In genomic region chr6:91302337-91302736, GRCm38 (mm10) we compare ENCODE assay signal across 9 mouse cellular contexts.
DNase-seq lines count a peak whose midpoint lies in the region; ATAC-seq and TF ChIP-seq lines count a peak whose summit lies in the region.
"Had no signal": no experiment of that assay in that cellular context is flagged by ENCODE, and none has a peak within 500 bp of the region (broad histone marks: within the 10 kb centered on the region; RNA-seq: fewer than 3 reads in every experiment).

No protein-coding gene starts in this region.

- WGBS in forebrain, embryonic 10.5 days: 86% methylated on average over 3 of the region's 3 CpGs
- WGBS in forebrain, embryonic 15.5 days: 30% methylated on average over 3 of the region's 3 CpGs
- WGBS in hindbrain, postnatal 0 days: 41% methylated on average over 3 of the region's 3 CpGs
- 72% methylated on average over 3 of the region's 3 CpGs for WGBS in neural tube, embryonic 11.5 days

- no peak overlapping the region; the same call in 1 of the 2 replicates for H3K4me2 ChIP-seq in forebrain, embryonic 15.5 days (replicated peaks)
- no peak overlapping the region for H3K4me2 ChIP-seq in hindbrain, postnatal 0 days (ENCODE audit: low read depth, low read length)
- no peak overlapping the region for H3K4me2 ChIP-seq in neural tube, embryonic 11.5 days (ENCODE audit: low read depth)
- H3K4me2 ChIP-seq: heart, embryonic 15.5 days; limb, embryonic 13.5 days had no signal

- no peaks in the 10 kb centered on the region for H3K9me3 ChIP-seq in forebrain, embryonic 10.5 days
- H3K9me3 ChIP-seq in forebrain, embryonic 15.5 days: no peaks in the 10 kb centered on the region
- no peaks in the 10 kb centered on the region for H3K9me3 ChIP-seq in hindbrain, postnatal 0 days (ENCODE audit: low read length)
- no peaks in the 10 kb centered on the region for H3K9me3 ChIP-seq in neural tube, embryonic 11.5 days (ENCODE audit: control insufficient read depth, low read length)
- H3K9me3 ChIP-seq: heart, embryonic 15.5 days; limb, embryonic 13.5 days had no signal

- no peak for TF ChIP-seq CTCF in hindbrain, postnatal 0 days (IDR thresholded peaks at IDR 0.05; ENCODE audit: low read depth)

- DNase-seq in forebrain, embryonic 10.5 days (ENCODE audit: extremely low spot score, low spot score): no peak
- no peak for DNase-seq in hindbrain, postnatal 0 days (ENCODE audit: low spot score)
- no peak for DNase-seq in neural tube, embryonic 11.5 days (ENCODE audit: low spot score)
- DNase-seq in frontal cortex, postnatal 25 days (ENCODE audit: low spot score in 2 of 2): no peak
- no peak for DNase-seq in yolk sac, embryonic 10.5 days (ENCODE audit: low spot score)
- DNase-seq in right cerebral cortex, postnatal 14 days: no peak

- peaks cover 45% of the 10 kb centered on the region for H3K4me1 ChIP-seq in forebrain, embryonic 10.5 days
- H3K4me1 ChIP-seq in forebrain, embryonic 15.5 days: peaks cover 36% of the 10 kb centered on the region
- peaks cover 15% of the 10 kb centered on the region for H3K4me1 ChIP-seq in hindbrain, postnatal 0 days (ENCODE audit: insufficient read depth, low read length)
- peaks cover 40% of the 10 kb centered on the region for H3K4me1 ChIP-seq in neural tube, embryonic 11.5 days (ENCODE audit: control insufficient read depth, insufficient read depth, low read length)
- H3K4me1 ChIP-seq: limb, embryonic 13.5 days had no signal

- no peak overlapping the region for H3K9ac ChIP-seq in forebrain, embryonic 15.5 days (replicated peaks)
- H3K9ac ChIP-seq in hindbrain, postnatal 0 days (replicated peaks; ENCODE audit: low read length): no peak overlapping the region
- H3K9ac ChIP-seq in neural tube, embryonic 11.5 days (ENCODE audit: low read length): no peak overlapping the region
- H3K9ac ChIP-seq: heart, embryonic 15.5 days; limb, embryonic 13.5 days had no signal

- peak overlapping the region; percentile 87 for H3K27ac ChIP-seq in forebrain, embryonic 10.5 days
- peak overlapping the region; percentile 92 for H3K27ac ChIP-seq in forebrain, embryonic 15.5 days (replicated peaks)
- peak overlapping the region; percentile 82 for H3K27ac ChIP-seq in hindbrain, postnatal 0 days
- H3K27ac ChIP-seq in neural tube, embryonic 11.5 days (ENCODE audit: low read depth, low read length): peak overlapping the region; percentile 90
- H3K27ac ChIP-seq: heart, embryonic 15.5 days had no signal

- H3K4me3 ChIP-seq in forebrain, embryonic 10.5 days: no peak overlapping the region
- H3K4me3 ChIP-seq in forebrain, embryonic 15.5 days: no peak overlapping the region
- H3K4me3 ChIP-seq in hindbrain, postnatal 0 days (ENCODE audit: low read length): no peak overlapping the region
- no peak overlapping the region for H3K4me3 ChIP-seq in neural tube, embryonic 11.5 days (ENCODE audit: low read depth, low read length)
- H3K4me3 ChIP-seq: heart, embryonic 15.5 days; limb, embryonic 13.5 days had no signal

- H3K36me3 ChIP-seq in forebrain, embryonic 10.5 days (replicated peaks): no peaks in the 10 kb centered on the region
- H3K36me3 ChIP-seq in forebrain, embryonic 15.5 days: no peaks in the 10 kb centered on the region
- no peaks in the 10 kb centered on the region for H3K36me3 ChIP-seq in hindbrain, postnatal 0 days (ENCODE audit: insufficient read depth, low read length)
- no peaks in the 10 kb centered on the region for H3K36me3 ChIP-seq in neural tube, embryonic 11.5 days (ENCODE audit: control insufficient read depth, insufficient read depth, low read length)
- H3K36me3 ChIP-seq: heart, embryonic 15.5 days; limb, embryonic 13.5 days had no signal

- ATAC-seq in forebrain, embryonic 15.5 days (replicated peaks): peak; percentile 53
- ATAC-seq in hindbrain, postnatal 0 days: no peak; the same call in 1 of the 2 replicates
- peak; percentile 28 for ATAC-seq in neural tube, embryonic 11.5 days (ENCODE audit: insufficient read depth, low FRiP score, low TSS enrichment)

- H3K27me3 ChIP-seq in forebrain, embryonic 10.5 days (ENCODE audit: poor library complexity, severe bottlenecking): no peaks in the 10 kb centered on the region; the same call in 1 of the 2 replicates
- no peaks in the 10 kb centered on the region for H3K27me3 ChIP-seq in forebrain, embryonic 15.5 days
- H3K27me3 ChIP-seq in hindbrain, postnatal 0 days (ENCODE audit: insufficient read depth, low read length): no peaks in the 10 kb centered on the region
- H3K27me3 ChIP-seq in neural tube, embryonic 11.5 days (ENCODE audit: control insufficient read depth, insufficient read depth, low read length): no peaks in the 10 kb centered on the region
